Mouse (Mus musculus): ENCODE measurements around the gene Olfr134. TPM values are rescaled to one million over a fixed set of nuclear protein-coding genes. Genes with fewer than 3 reads are reported as not detected.
"Not testable (repeated sequence)": the region's sequence is repeated elsewhere in the genome, so short reads cannot be mapped to it uniquely, and the experiment has no call there.

Gene Olfr134
- polyA plus RNA-seq (2011; ENCODE audit: insufficient read depth, insufficient read length, low read depth, missing spikeins) = not detected in 2 replicates

DNA sequence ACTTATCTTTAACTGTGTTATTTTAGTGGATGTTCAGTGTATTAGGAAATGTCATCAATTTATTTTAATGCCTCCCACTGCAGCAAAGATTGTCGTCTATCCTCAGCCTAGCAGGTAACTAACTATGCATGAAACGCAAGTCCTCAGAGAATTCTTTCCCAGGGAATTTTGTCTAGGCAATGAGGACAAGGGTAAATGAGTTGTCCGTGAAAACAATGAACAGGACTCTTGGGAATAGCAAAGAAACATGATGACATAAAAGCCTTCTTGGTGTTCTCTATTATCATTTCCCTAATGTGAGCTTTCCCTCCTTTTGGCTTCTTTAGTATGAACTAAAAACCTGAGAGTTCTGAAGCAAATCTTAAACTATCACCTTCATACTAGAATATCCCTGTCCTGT lies at the start of gene Olfr134:
TSS of gene Olfr134 (plus strand) at position 301 of the 400 bp plus-strand sequence.
- Histone ChIP-seq H3K27me3 (ENCODE audit: control insufficient read depth, insufficient read depth, low read length, poor library complexity, severe bottlenecking) (no peaks in the 10 kb centered on the region), H3K4me1 (ENCODE audit: control insufficient read depth, insufficient read depth, low read length) (no peaks in the 10 kb centered on the region), H3K27ac (ENCODE audit: insufficient read depth, low read length) (no peak within 1 kb of the TSS), H3K36me3 (ENCODE audit: control insufficient read depth, insufficient read depth, low read length, poor library complexity, severe bottlenecking) (no peaks in the 10 kb centered on the region), H3K9ac (ENCODE audit: low read depth, poor library complexity, severe bottlenecking) (no peak within 1 kb of the TSS), H3K9me3 (replicated peaks; ENCODE audit: control insufficient read depth, insufficient read depth, low read length, poor library complexity, severe bottlenecking) (no peaks in the 10 kb centered on the region), H3K4me3 (ENCODE audit: low read depth, low read length) (no peak within 1 kb of the TSS)
- no peak for TF ChIP-seq CTCF (IDR thresholded peaks at IDR 0.05; ENCODE audit: low read depth, low read length)
- no peak for TF ChIP-seq EP300 (IDR thresholded peaks at IDR 0.05; ENCODE audit: insufficient read depth, low read depth, low read length)
- TF ChIP-seq POLR2A (IDR thresholded peaks at IDR 0.05; ENCODE audit: insufficient read depth, low read length) = no peak

- H3K9me3 ChIP-seq (replicated peaks; ENCODE audit: control insufficient read depth, insufficient read depth, low read length, poor library complexity, severe bottlenecking) = peaks cover 13% of the 10 kb centered on the region
- not testable (repeated sequence) for H3K36me3 ChIP-seq (ENCODE audit: control insufficient read depth, insufficient read depth, low read length, poor library complexity, severe bottlenecking); H3K4me1 ChIP-seq (ENCODE audit: control insufficient read depth, insufficient read depth, low read length)
Measured at GRCm38 (mm10) chr17:38124199-38124598, 47.0 kb upstream of the Olfr134 start.

GRCm38 (mm10) chr17:38125371-38125770 lies 45.8 kb upstream of the Olfr134 start:
- H3K27me3 ChIP-seq (ENCODE audit: control insufficient read depth, insufficient read depth, low read length, poor library complexity, severe bottlenecking); H3K4me1 ChIP-seq (ENCODE audit: control insufficient read depth, insufficient read depth, low read length); H3K36me3 ChIP-seq (ENCODE audit: control insufficient read depth, insufficient read depth, low read length, poor library complexity, severe bottlenecking); H3K9ac ChIP-seq (ENCODE audit: low read depth, poor library complexity, severe bottlenecking); H3K4me3 ChIP-seq (ENCODE audit: low read depth, low read length); H3K27ac ChIP-seq (ENCODE audit: insufficient read depth, low read length): not testable (repeated sequence)
- H3K9me3 ChIP-seq (replicated peaks; ENCODE audit: control insufficient read depth, insufficient read depth, low read length, poor library complexity, severe bottlenecking) = peaks cover 13% of the 10 kb centered on the region

More at GRCm38 (mm10) chr17:38124199-38124598, 47.0 kb upstream of the Olfr134 start:
- H3K27me3 ChIP-seq (ENCODE audit: control insufficient read depth, insufficient read depth, low read length, poor library complexity, severe bottlenecking); H3K4me3 ChIP-seq (ENCODE audit: low read depth, low read length); H3K9ac ChIP-seq (ENCODE audit: low read depth, poor library complexity, severe bottlenecking): not testable (repeated sequence)
- H3K27ac ChIP-seq (ENCODE audit: insufficient read depth, low read length) = peak overlapping the region; percentile 36; the same call in 1 of the 2 replicates

- Histone ChIP-seq H3K4me1 (ENCODE audit: control insufficient read depth, insufficient read depth, low read length) (no peaks in the 10 kb centered on the region), H3K27me3 (ENCODE audit: control insufficient read depth, insufficient read depth, low read length, poor library complexity, severe bottlenecking) (no peaks in the 10 kb centered on the region), H3K27ac (ENCODE audit: insufficient read depth, low read length) (no peak within 1 kb of the TSS), H3K4me3 (ENCODE audit: low read depth, low read length) (no peak within 1 kb of the TSS), H3K9me3 (replicated peaks; ENCODE audit: control insufficient read depth, insufficient read depth, low read length, poor library complexity, severe bottlenecking) (no peaks in the 10 kb centered on the region), H3K9ac (ENCODE audit: low read depth, poor library complexity, severe bottlenecking) (no peak within 1 kb of the TSS), H3K36me3 (ENCODE audit: control insufficient read depth, insufficient read depth, low read length, poor library complexity, severe bottlenecking) (no peaks in the 10 kb centered on the region)
- no peak for TF ChIP-seq CTCF (IDR thresholded peaks at IDR 0.05; ENCODE audit: low read depth, low read length)
- no peak for TF ChIP-seq EP300 (IDR thresholded peaks at IDR 0.05; ENCODE audit: insufficient read depth, low read depth, low read length)
- TF ChIP-seq POLR2A (IDR thresholded peaks at IDR 0.05; ENCODE audit: insufficient read depth, low read length) = no peak
Measured at GRCm38 (mm10) chr17:38134426-38134825, 36.8 kb upstream of the Olfr134 start, which contains the start of gene Olfr132. Gene Olfr132, minus strand, starts transcription at chr17:38134526.

DNA sequence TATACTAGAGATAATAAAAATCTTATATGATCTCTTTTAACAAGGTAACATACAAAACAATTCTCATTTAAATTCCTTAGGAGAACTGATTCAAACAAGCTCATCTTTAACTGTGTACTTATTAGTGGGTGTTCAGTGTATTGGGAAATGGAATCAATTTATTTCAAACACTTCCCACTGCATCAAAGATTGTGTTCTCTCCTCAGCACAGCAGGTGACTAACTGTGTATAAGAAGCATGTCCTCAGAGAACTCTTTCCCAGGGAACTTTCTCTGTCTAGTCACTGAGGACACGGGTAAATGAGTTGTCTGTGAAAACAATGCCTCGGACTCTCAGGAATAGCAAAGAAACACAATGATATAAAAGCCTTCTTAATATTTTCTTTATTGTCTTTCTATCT lies 26.2 kb upstream of the Olfr134 start, which contains the start of gene Olfr133:
TSS of gene Olfr133 (plus strand) at position 301 of the 400 bp plus-strand sequence.
- H3K36me3 ChIP-seq (ENCODE audit: control insufficient read depth, insufficient read depth, low read length, poor library complexity, severe bottlenecking) = no peaks in the 10 kb centered on the region
- H3K4me1 ChIP-seq (ENCODE audit: control insufficient read depth, insufficient read depth, low read length) = no peaks in the 10 kb centered on the region
- H3K9ac ChIP-seq (ENCODE audit: low read depth, poor library complexity, severe bottlenecking) = no peak within 1 kb of the TSS
- no peak within 1 kb of the TSS for H3K27ac ChIP-seq (ENCODE audit: insufficient read depth, low read length)
- TF ChIP-seq POLR2A (IDR thresholded peaks at IDR 0.05; ENCODE audit: insufficient read depth, low read length) (no peak), CTCF (IDR thresholded peaks at IDR 0.05; ENCODE audit: low read depth, low read length) (no peak), EP300 (IDR thresholded peaks at IDR 0.05; ENCODE audit: insufficient read depth, low read depth, low read length) (no peak)
- H3K4me3 ChIP-seq (ENCODE audit: low read depth, low read length) = no peak within 1 kb of the TSS
- H3K27me3 ChIP-seq (ENCODE audit: control insufficient read depth, insufficient read depth, low read length, poor library complexity, severe bottlenecking) = no peaks in the 10 kb centered on the region; the same call in 1 of the 2 replicates
- H3K9me3 ChIP-seq (replicated peaks; ENCODE audit: control insufficient read depth, insufficient read depth, low read length, poor library complexity, severe bottlenecking) = no peaks in the 10 kb centered on the region

- Histone ChIP-seq H3K9ac (ENCODE audit: low read depth, poor library complexity, severe bottlenecking) (no peak within 1 kb of the TSS), H3K4me1 (ENCODE audit: control insufficient read depth, insufficient read depth, low read length) (no peaks in the 10 kb centered on the region), H3K27ac (ENCODE audit: insufficient read depth, low read length) (no peak within 1 kb of the TSS), H3K9me3 (replicated peaks; ENCODE audit: control insufficient read depth, insufficient read depth, low read length, poor library complexity, severe bottlenecking) (no peaks in the 10 kb centered on the region), H3K36me3 (ENCODE audit: control insufficient read depth, insufficient read depth, low read length, poor library complexity, severe bottlenecking) (no peaks in the 10 kb centered on the region), H3K4me3 (ENCODE audit: low read depth, low read length) (no peak within 1 kb of the TSS), H3K27me3 (ENCODE audit: control insufficient read depth, insufficient read depth, low read length, poor library complexity, severe bottlenecking) (no peaks in the 10 kb centered on the region)
- TF ChIP-seq EP300 (IDR thresholded peaks at IDR 0.05; ENCODE audit: insufficient read depth, low read depth, low read length) = no peak
- no peak for TF ChIP-seq CTCF (IDR thresholded peaks at IDR 0.05; ENCODE audit: low read depth, low read length)
- no peak for TF ChIP-seq POLR2A (IDR thresholded peaks at IDR 0.05; ENCODE audit: insufficient read depth, low read length)
Measured at GRCm38 (mm10) chr17:38204035-38204434, 32.8 kb downstream of the Olfr134 start, which contains the start of gene Olfr135. Gene Olfr135, plus strand, starts transcription at chr17:38204335.

Other genes with a start within 250 kb of the Olfr134 start
- gene Olfr761, start 218.3 kb upstream of the Olfr134 start, polyA plus RNA-seq (2011; ENCODE audit: insufficient read depth, insufficient read length, low read depth, missing spikeins) = not detected in 2 replicates
- gene Olfr129, start 111.3 kb upstream of the Olfr134 start, polyA plus RNA-seq (2011; ENCODE audit: insufficient read depth, insufficient read length, low read depth, missing spikeins) = not detected in 2 replicates
- not detected in 2 replicates for gene Olfr130, start 107.5 kb upstream of the Olfr134 start, polyA plus RNA-seq (2011; ENCODE audit: insufficient read depth, insufficient read length, low read depth, missing spikeins)
- not detected in 2 replicates for gene Olfr131, start 82.7 kb upstream of the Olfr134 start, polyA plus RNA-seq (2011; ENCODE audit: insufficient read depth, insufficient read length, low read depth, missing spikeins)
- gene Olfr132, start 36.9 kb upstream of the Olfr134 start, polyA plus RNA-seq (2011; ENCODE audit: insufficient read depth, insufficient read length, low read depth, missing spikeins) = not detected in 2 replicates
- gene Olfr133, start 26.1 kb upstream of the Olfr134 start, polyA plus RNA-seq (2011; ENCODE audit: insufficient read depth, insufficient read length, low read depth, missing spikeins) = not detected in 2 replicates
- not detected in 2 replicates for gene Olfr135, start 32.9 kb downstream of the Olfr134 start, polyA plus RNA-seq (2011; ENCODE audit: insufficient read depth, insufficient read length, low read depth, missing spikeins)
- gene Olfr138, start 89.6 kb downstream of the Olfr134 start, polyA plus RNA-seq (2011; ENCODE audit: insufficient read depth, insufficient read length, low read depth, missing spikeins) = not detected in 2 replicates
- not detected in 2 replicates for gene Olfr137, start 136.2 kb downstream of the Olfr134 start, polyA plus RNA-seq (2011; ENCODE audit: insufficient read depth, insufficient read length, low read depth, missing spikeins)
- not detected in 2 replicates for gene Olfr136, start 158.4 kb downstream of the Olfr134 start, polyA plus RNA-seq (2011; ENCODE audit: insufficient read depth, insufficient read length, low read depth, missing spikeins)
- gene Esp36, start 248.8 kb downstream of the Olfr134 start, polyA plus RNA-seq (2011; ENCODE audit: insufficient read depth, insufficient read length, low read depth, missing spikeins) = not detected in 2 replicates